Mouse (Mus musculus) liver, adult 2 months (tissue): ENCODE measurements around the gene Lrrc41.

Experiments used
- CTCF ChIP-seq: fragments of 200-500 bp; IDR thresholded peaks from 2 replicates; pipeline ENCODE4 v1.5.1; 2011; ENCODE audit warnings: low read depth, low read length, control low read depth
- POLR2A ChIP-seq: fragments of 200-500 bp; IDR thresholded peaks from 2 replicates; pipeline ENCODE4 v1.6.1; 2011; ENCODE audit warnings: low read length, control low read depth; ENCODE audit not compliant: insufficient read depth; ENCODE audit errors: extremely low read depth

- TF ChIP-seq POLR2A (no peak), CTCF (no peak)
These were observed 66.7 kb downstream of the Lrrc41 start for GRCm38 (mm10) chr4:116141736-116142135.
